Mouse (Mus musculus): ENCODE measurements around the gene H2-DMb1.

DNA sequence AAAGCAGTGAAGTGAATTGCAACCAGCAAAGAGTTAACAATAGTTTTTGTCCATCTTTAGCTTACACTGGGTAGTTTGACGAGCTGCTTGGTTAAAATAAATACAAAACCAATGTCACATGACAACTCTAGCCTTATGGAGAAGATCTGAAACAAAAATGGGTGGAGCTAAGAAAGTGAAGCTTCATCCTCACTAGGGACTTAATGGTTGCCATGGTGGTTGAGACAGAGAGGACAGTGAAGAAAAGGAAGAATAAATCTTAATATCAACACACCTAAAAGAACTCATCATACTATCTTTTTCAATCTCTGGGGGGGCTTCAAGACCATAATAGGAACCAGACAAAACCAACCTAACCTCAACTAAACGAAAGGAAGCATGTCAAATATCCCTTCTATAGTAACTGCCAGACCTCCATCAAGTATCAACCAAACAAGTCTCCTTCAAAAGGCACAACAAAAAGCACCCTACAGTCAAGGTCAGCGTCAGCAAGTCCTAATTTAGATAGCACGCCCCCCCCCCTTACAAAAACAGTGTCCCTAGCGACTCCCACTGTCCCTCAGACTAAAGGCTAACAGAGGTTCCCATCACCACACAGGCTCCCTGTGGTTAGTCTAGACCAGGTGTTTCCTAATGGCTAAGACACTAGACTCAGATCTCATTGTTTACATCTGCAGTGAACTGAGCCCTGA, 35.3 kb upstream of the H2-DMb1 start:
- TF ChIP-seq CTCF (IDR thresholded peaks at IDR 0.05): no peak
- no peak for TF ChIP-seq EP300 (IDR thresholded peaks at IDR 0.05)

Data from lung, postnatal 0 days (tissue).